Mouse (Mus musculus): ENCODE measurements around the gene Cbx5. TPM values are rescaled to one million over a fixed set of nuclear protein-coding genes. Genes with fewer than 3 reads are reported as not detected.
A peak's percentile ranks its signal among the peaks of the same experiment; 100 is the strongest.

Cbx5 gene
- polyA plus RNA-seq, 1 experiment from 2014 or later, result 206 TPM

DNA sequence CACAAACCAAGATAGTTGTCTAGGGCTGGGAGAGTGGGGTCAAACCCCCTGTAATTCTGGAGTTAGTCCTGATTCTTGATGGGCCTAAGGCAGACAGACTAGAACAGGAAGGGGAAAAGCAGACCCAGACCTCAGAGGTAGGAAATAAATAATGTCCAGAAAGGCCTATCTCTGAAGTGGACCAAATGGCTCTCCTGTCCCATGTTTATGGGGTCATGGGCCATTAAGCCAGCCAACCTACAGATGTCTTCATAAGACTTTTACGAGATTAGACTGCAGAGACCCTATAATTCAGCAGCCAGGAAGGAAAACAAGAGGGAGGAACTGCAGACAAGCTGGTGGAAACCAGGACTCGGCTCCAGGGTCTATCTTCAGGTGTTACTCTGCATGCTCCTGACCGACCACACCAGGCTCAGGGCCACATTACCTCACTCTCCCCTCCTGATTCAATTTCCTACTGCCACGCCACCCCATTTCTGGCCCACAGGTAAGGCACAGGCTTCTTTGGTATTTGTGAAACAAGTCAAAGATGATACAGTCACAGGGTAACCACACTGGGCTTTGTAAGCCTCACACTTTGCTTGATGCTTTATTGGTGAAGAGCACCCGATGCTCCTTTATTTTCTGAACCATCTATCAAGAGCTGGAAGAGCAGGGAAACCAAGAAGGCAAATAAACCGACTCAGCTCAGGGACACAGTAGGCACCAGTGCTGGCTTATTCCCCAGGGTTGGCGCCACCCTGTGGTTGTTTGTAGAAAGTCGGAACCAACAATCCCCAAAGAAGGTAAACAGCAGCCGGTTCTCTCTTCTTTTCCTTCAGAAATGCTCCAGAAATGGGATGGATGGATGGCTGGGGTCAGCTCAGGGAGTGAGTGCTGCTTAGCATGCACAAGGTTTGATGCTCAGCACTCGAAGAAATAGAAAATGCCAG is 48.8 kb downstream of the Cbx5 start:
- DNase-seq (ENCODE audit: low spot score), result peak; percentile 37
- Histone ChIP-seq H3K9me3 (no peaks in the 10 kb centered on the region), H3K4me1 (no peaks in the 10 kb centered on the region), H3K27ac (replicated peaks) (no peak overlapping the region), H3K4me3 (no peak overlapping the region), H3K36me3 (replicated peaks) (peaks cover 71% of the 10 kb centered on the region), H3K27me3 (replicated peaks; ENCODE audit: low read depth, poor library complexity, severe bottlenecking) (no peaks in the 10 kb centered on the region)
- WGBS, result 70% methylated on average over 10 of the region's 10 CpGs

DNA sequence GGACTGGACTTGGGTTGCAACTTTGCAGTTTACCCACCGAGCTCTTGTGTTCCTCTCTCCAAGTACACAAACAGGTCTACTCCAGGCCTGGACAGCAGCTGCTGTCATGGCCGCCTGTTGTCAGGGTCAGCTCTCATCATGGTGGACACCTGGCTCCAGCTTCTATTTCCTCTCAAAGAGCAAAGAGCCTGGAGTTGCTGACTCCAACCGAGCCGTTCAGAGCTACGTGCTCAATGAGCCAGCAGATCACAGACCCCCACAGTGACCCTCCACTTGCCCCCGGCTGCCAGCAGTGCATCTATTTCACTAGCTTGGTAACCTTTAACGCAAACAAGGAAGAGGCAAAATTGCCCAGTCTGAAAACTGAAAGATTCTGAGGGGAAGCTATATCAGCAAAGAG is 49.5 kb downstream of the Cbx5 start:
- Histone ChIP-seq H3K27me3 (replicated peaks; ENCODE audit: low read depth, poor library complexity, severe bottlenecking) (peaks cover under 1% of the 10 kb centered on the region; the same call in 1 of the 2 replicates), H3K4me3 (no peak overlapping the region), H3K36me3 (replicated peaks) (peaks cover 64% of the 10 kb centered on the region), H3K4me1 (no peaks in the 10 kb centered on the region), H3K9me3 (no peaks in the 10 kb centered on the region), H3K27ac (replicated peaks) (no peak overlapping the region)
- 88% methylated on average over 7 of the region's 7 CpGs for WGBS
- DNase-seq (ENCODE audit: low spot score), result no peak

DNA sequence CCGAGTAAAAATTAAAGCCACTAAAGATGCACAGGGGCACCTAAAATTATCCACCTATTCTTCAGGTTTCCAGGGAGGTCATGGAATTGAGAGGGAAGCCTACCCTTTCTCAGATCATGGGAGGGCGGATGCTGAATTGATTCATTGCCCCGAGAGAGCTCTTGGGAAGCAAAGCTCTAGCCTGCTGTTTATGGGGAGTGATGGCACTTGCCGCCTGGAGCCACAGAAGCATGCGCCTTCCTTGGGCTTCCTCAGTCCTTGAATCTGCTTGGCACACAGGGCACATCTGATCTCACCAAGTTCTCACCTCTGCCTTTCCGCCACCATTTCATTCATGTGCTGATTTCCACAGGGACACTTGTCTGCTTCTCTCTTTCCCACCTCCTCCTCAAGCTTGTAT is 51.8 kb downstream of the Cbx5 start:
- 80% methylated on average over 6 of the region's 6 CpGs for WGBS
- H3K36me3 ChIP-seq (replicated peaks), result peaks cover 41% of the 10 kb centered on the region
- H3K4me3 ChIP-seq, result no peak overlapping the region
- no peak overlapping the region for H3K27ac ChIP-seq (replicated peaks)
- no peak for DNase-seq (ENCODE audit: low spot score)
- H3K4me1 ChIP-seq, result peaks cover 12% of the 10 kb centered on the region
- no peaks in the 10 kb centered on the region for H3K9me3 ChIP-seq
- peaks cover 23% of the 10 kb centered on the region for H3K27me3 ChIP-seq (replicated peaks; ENCODE audit: low read depth, poor library complexity, severe bottlenecking)

DNA sequence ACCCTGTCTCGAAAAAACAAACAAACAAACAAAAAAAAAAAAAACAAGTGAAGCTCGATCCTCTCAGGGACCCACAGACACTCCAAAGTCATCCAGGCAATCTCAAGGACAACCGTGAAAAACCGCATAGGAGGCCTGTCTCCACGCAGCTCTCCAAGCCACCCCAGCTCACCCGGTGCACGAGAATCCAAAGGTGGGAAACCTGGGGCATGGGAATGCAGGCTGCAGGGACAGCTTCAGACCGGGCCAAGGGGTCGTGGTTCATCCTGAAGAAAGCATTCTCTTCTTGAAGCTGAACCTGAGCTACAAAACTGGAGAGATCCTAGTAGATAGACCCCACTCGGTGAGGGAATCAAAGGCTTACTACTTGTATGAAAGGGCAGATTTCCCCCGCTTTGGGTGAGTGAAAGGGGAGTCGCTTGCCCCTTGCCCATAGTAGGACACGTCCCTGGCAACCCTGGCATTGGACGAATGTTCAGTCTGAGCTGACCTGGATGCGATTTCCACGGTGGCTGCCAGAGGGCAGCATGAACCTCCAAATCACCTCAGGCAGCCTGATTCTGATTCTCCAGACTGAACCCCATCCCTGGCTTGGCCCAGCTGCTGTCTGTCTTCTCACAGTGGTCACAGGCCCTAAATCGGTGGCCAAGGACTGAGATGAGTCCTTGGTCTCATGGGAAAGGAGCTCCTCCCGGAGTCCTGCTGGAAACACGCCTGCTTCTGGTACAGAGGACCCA is 54.0 kb downstream of the Cbx5 start:
- peaks cover 45% of the 10 kb centered on the region for H3K27me3 ChIP-seq (replicated peaks; ENCODE audit: low read depth, poor library complexity, severe bottlenecking)
- peaks cover 20% of the 10 kb centered on the region for H3K36me3 ChIP-seq (replicated peaks)
- no peaks in the 10 kb centered on the region for H3K9me3 ChIP-seq
- 51% methylated on average over 19 of the region's 19 CpGs for WGBS
- peak; percentile 64 for DNase-seq (ENCODE audit: low spot score)
- H3K4me3 ChIP-seq, result no peak overlapping the region
- peaks cover 21% of the 10 kb centered on the region for H3K4me1 ChIP-seq
- no peak overlapping the region for H3K27ac ChIP-seq (replicated peaks)

DNA sequence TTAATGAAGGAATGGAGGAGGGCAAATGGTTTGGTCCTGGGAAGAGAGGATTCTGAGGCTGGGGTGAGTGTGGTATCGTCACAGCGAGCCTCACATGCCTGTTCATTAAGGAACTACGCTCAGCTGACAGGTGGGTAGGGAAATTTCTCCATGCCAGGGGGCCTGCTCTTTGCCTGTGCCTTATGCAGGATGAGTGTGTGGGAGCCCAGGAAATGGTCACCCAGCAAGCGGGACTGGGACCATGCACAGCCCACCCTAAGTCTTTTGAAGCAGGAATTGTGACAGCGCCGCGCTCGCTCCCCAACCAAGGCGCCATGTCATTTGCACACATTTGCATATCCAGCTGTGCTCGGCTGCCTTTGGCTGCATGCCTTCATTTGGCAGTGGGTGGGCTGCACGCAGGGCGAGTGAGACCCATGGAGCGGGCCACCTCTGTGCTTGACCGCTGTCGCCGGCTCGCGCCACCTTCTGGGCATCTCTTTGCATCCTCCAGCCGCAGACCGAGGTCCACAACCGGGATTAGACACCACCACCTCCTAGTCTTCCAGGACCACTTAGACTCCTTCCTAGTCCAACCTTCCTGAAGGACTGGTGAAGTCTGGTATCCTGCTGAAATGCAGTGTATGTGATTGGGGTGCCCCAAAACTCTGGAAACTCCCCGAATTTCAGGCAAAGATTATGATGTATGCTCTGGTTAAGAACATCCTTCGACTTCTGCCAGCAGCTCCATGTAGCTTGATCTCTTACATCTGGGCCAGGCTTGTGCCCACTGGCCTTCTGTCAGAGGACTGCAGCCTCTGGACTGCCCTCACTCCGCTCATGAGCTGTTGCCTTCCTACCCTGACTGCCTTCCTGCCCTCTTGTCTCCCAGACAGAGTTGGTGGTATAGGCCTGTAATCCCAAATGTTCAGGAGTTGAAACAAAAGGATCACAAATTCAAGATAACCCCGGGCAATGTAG is 55.7 kb downstream of the Cbx5 start:
- H3K27me3 ChIP-seq (replicated peaks; ENCODE audit: low read depth, poor library complexity, severe bottlenecking), result peaks cover 62% of the 10 kb centered on the region
- peaks cover 27% of the 10 kb centered on the region for H3K4me1 ChIP-seq
- no peaks in the 10 kb centered on the region for H3K9me3 ChIP-seq
- DNase-seq (ENCODE audit: low spot score), result peak; percentile 60
- H3K27ac ChIP-seq (replicated peaks), result no peak overlapping the region; the same call in 1 of the 2 replicates
- peaks cover 4% of the 10 kb centered on the region for H3K36me3 ChIP-seq (replicated peaks)
- peak overlapping the region; percentile 53 for H3K4me3 ChIP-seq
- 11% methylated on average over 25 of the region's 25 CpGs for WGBS

DNA sequence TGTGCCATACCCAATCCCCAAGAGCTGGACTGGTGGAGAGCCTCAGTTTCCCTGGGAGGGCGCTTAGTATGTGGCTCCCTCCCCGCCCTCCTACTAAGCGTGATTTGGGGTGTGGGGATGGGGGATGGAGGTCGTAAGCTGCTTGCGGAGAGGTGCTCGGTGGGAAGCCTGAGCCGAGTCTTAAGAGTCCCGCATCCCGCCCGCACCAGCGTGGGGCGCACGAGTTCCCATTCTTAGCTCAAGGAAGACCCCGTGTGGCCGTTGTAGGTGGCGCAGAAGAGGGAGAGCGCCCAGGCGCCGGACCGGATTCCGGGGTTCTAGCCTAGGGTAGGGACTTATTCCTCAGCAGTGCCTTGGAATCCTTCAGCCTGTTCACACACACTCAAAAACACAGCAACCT is 56.5 kb downstream of the Cbx5 start:
- H3K9me3 ChIP-seq, result no peaks in the 10 kb centered on the region
- peaks cover 33% of the 10 kb centered on the region for H3K4me1 ChIP-seq
- H3K4me3 ChIP-seq, result peak overlapping the region; percentile 53
- peaks cover 70% of the 10 kb centered on the region for H3K27me3 ChIP-seq (replicated peaks; ENCODE audit: low read depth, poor library complexity, severe bottlenecking)
- no peak overlapping the region for H3K27ac ChIP-seq (replicated peaks)
- DNase-seq (ENCODE audit: low spot score), result peak; percentile 82
- no peaks in the 10 kb centered on the region for H3K36me3 ChIP-seq (replicated peaks)
- WGBS, result 1% methylated on average over 21 of the region's 21 CpGs

DNA sequence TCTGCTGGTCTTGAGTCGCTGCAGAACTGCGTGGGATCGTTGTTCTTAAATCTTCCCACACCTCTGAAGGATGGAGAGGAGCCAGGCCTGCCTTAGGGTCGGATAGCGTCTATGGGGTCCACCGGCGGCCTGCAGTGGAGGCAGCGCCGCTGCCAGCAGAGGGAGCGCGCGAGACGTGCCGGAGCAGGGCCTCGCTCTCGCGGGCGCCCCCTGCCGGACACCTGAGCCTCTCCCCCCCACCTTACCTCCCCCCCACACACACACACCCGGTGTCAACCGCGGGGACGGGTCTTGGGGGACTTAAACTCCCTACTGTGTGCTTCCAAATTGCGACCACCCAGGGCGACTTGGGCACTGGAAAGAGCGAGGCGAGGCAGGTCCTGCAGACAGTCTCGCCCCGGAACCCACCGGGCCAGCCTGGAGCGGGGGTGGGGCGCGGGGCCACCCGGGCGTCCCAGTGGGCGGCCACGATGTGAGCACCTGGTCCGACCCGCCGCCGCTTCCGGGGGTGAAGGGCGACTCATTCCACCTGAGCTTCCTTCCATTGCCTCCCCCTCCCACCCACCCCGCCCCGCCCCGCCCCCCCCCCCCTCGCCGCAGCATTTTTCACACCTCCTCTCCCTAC is 57.3 kb downstream of the Cbx5 start:
- WGBS, result 2% methylated on average over 48 of the region's 48 CpGs
- Histone ChIP-seq H3K27me3 (replicated peaks; ENCODE audit: low read depth, poor library complexity, severe bottlenecking) (peaks cover 78% of the 10 kb centered on the region), H3K36me3 (replicated peaks) (no peaks in the 10 kb centered on the region), H3K4me3 (peak overlapping the region; percentile 53), H3K9me3 (no peaks in the 10 kb centered on the region), H3K27ac (replicated peaks) (0 out of 2 replicates have a peak overlapping the region, but pooled peaks have one; percentile 31), H3K4me1 (peaks cover 42% of the 10 kb centered on the region)
- peak; percentile 92 for DNase-seq (ENCODE audit: low spot score)

DNA sequence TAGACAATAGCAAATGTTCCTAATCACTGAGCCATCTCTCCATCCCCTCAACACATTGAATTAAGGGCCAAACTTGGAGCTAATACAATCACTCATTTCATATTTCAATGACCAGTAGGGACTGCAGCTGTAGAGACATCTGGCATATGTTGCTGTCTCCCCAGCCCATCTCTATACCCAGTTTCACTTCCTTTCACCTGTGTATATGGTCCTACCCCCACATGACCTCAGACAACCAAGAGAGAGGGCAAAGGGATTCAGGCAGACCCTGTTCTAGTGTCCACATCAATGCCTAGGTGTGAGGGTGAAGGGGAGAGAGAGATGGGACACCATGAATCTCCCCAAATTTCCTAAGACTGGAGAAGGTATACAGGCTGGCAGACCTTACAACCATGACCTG is 59.2 kb downstream of the Cbx5 start:
- H3K27ac ChIP-seq (replicated peaks), result no peak overlapping the region
- H3K4me1 ChIP-seq, result peaks cover 49% of the 10 kb centered on the region
- no peak for DNase-seq (ENCODE audit: low spot score)
- H3K27me3 ChIP-seq (replicated peaks; ENCODE audit: low read depth, poor library complexity, severe bottlenecking), result peaks cover 97% of the 10 kb centered on the region
- H3K9me3 ChIP-seq, result no peaks in the 10 kb centered on the region
- no peak overlapping the region for H3K4me3 ChIP-seq
- H3K36me3 ChIP-seq (replicated peaks), result no peaks in the 10 kb centered on the region

DNA sequence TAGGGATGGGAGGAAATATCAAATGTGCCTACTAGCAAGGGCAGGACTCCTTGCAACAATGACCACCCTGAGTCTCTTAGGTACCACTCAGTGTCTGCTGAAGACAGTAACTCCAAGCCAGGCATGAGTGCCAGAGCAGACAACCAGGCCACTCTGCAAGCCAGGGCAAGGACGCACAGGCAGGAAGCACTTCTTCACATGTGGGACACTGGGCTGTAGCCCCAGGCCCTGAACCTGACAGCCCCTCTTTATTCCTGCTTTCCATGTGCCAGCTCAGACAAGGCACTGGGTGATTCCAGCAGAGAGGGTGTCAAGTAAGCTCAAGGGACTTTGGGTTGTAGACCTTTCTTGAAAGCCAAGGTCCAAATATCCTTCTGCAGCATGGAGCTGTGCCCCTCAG is 60.8 kb downstream of the Cbx5 start:
- DNase-seq (ENCODE audit: low spot score), result no peak
- Histone ChIP-seq H3K27ac (replicated peaks) (no peak overlapping the region), H3K4me1 (peaks cover 47% of the 10 kb centered on the region), H3K9me3 (no peaks in the 10 kb centered on the region), H3K36me3 (replicated peaks) (no peaks in the 10 kb centered on the region), H3K4me3 (no peak overlapping the region), H3K27me3 (replicated peaks; ENCODE audit: low read depth, poor library complexity, severe bottlenecking) (peaks cover 100% of the 10 kb centered on the region)
- WGBS, result 61% methylated on average over 1 of the region's 1 CpGs

DNA sequence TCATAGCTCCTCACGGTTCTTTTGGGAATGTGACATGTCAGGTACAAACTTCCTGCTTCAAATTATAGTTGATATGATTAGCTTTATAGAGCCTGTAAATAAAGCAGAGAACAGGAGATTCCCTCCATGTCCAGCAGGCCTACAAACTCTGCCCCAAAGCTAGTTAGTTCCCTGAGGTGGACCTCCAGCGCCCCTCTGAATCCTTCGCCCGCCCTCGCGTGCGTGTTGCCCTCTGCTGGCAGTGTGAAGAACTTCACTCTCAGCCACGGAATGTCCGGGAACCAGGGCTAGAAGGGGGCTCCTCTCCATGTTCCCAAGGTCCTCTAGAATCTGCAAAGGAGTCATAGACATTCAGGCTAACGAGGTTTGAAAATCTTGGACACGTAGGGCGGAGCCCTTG is 61.5 kb downstream of the Cbx5 start:
- H3K36me3 ChIP-seq (replicated peaks), result no peaks in the 10 kb centered on the region
- 5% methylated on average over 12 of the region's 12 CpGs for WGBS
- peaks cover 100% of the 10 kb centered on the region for H3K27me3 ChIP-seq (replicated peaks; ENCODE audit: low read depth, poor library complexity, severe bottlenecking)
- DNase-seq (ENCODE audit: low spot score), result peak; percentile 73
- peaks cover 40% of the 10 kb centered on the region for H3K4me1 ChIP-seq
- no peak overlapping the region for H3K27ac ChIP-seq (replicated peaks)
- H3K4me3 ChIP-seq, result no peak overlapping the region
- H3K9me3 ChIP-seq, result no peaks in the 10 kb centered on the region

DNA sequence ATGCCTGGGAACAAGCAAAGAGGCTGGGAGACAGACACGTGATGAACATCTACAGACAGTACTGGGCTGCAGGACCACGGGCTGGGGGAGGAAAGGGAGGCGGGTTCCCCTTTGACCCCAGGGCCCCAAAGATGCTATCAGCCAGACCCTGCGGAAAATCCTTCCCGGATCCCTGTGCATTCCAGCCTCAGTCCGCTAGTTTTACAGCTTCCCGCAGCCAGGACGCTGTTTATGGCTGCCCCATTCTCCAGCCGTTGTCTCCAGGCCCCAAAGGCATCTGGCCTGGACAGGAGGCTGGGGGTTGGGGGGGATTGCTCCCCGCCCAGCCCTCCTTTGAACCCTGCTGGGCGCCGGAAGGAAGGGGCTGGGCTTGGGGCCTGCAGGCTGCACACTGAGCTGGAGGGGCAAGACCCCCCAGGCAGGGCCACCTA is 62.0 kb downstream of the Cbx5 start:
- peak overlapping the region; percentile 48; the same call in 1 of the 2 replicates for H3K27ac ChIP-seq (replicated peaks)
- H3K4me3 ChIP-seq, result peak overlapping the region; percentile 31
- no peaks in the 10 kb centered on the region for H3K36me3 ChIP-seq (replicated peaks)
- peaks cover 100% of the 10 kb centered on the region for H3K27me3 ChIP-seq (replicated peaks; ENCODE audit: low read depth, poor library complexity, severe bottlenecking)
- H3K9me3 ChIP-seq, result no peaks in the 10 kb centered on the region
- WGBS, result 3% methylated on average over 12 of the region's 12 CpGs
- H3K4me1 ChIP-seq, result peaks cover 36% of the 10 kb centered on the region
- DNase-seq (ENCODE audit: low spot score), result peak; percentile 56

Measured in embryonic facial prominence, embryonic 10.5 days (tissue).